Mouse (Mus musculus): ENCODE results near the gene Atp5g1. TPM values are rescaled to one million over a fixed set of nuclear protein-coding genes. Genes with fewer than 3 reads are reported as not detected.

Gene Atp5g1
- polyA plus RNA-seq, 2 experiments from 2014 or later, result 289 to 328 TPM

Other genes starting within 250 kb of the Atp5g1 start
- gene Gngt2, start 238.5 kb downstream of the Atp5g1 start, polyA plus RNA-seq (2017; shearing (Covaris generic)), result 10 to 100 TPM; 56.7 to 64.5 TPM
- 10 to 100 TPM; 83.1 to 93.7 TPM for gene Abi3, start 233.2 kb downstream of the Atp5g1 start, polyA plus RNA-seq (2017; shearing (Covaris generic))
- gene B4galnt2, start 160.8 kb downstream of the Atp5g1 start, polyA plus RNA-seq (2017; shearing (Covaris generic)), result under 1 TPM in 1 of 2 experiments, not detected in 1; 0.19 TPM
- gene Igf2bp1, start 69.7 kb downstream of the Atp5g1 start, polyA plus RNA-seq (2017; shearing (Covaris generic)), result not detected
- gene Gip, start 51.1 kb downstream of the Atp5g1 start, polyA plus RNA-seq (2017; shearing (Covaris generic)), result not detected
- 10 to 100 TPM; 32.8 to 42.6 TPM for gene Snf8, start 40.8 kb downstream of the Atp5g1 start, polyA plus RNA-seq (2017; shearing (Covaris generic))
- 10 to 100 TPM in 1 of 2 experiments, 1 to 10 TPM in 1; 7.9 to 10.0 TPM for gene Ube2z, start 10.3 kb downstream of the Atp5g1 start, polyA plus RNA-seq (2017; shearing (Covaris generic))
- gene Calcoco2, start 36.3 kb upstream of the Atp5g1 start, polyA plus RNA-seq (2017; shearing (Covaris generic)), result not detected
- gene Ttll6, start 58.1 kb upstream of the Atp5g1 start, polyA plus RNA-seq (2017; shearing (Covaris generic)), result not detected
- not detected for gene Hoxb13, start 118.6 kb upstream of the Atp5g1 start, polyA plus RNA-seq (2017; shearing (Covaris generic))
- under 1 TPM in 1 of 2 experiments, not detected in 1; 0.23 TPM for gene Hoxb9, start 195.8 kb upstream of the Atp5g1 start, polyA plus RNA-seq (2017; shearing (Covaris generic))
- not detected for gene Hoxb8, start 206.2 kb upstream of the Atp5g1 start, polyA plus RNA-seq (2017; shearing (Covaris generic))
- gene Hoxb7, start 211.0 kb upstream of the Atp5g1 start, polyA plus RNA-seq (2017; shearing (Covaris generic)), result not detected
- not detected for gene Hoxb6, start 216.8 kb upstream of the Atp5g1 start, polyA plus RNA-seq (2017; shearing (Covaris generic))
- not detected for gene Hoxb5, start 227.7 kb upstream of the Atp5g1 start, polyA plus RNA-seq (2017; shearing (Covaris generic))
- gene Hoxb4, start 242.6 kb upstream of the Atp5g1 start, polyA plus RNA-seq (2017; shearing (Covaris generic)), result 1 to 10 TPM; 1.9 to 2.5 TPM
- under 1 TPM; 0.22 to 0.56 TPM for gene Hoxb3, start 247.7 kb upstream of the Atp5g1 start, polyA plus RNA-seq (2017; shearing (Covaris generic))

Data from CD4-positive, CD25-positive, alpha-beta regulatory T cell, adult 4 months (primary cell).